Mouse (Mus musculus): ENCODE measurements around the gene Mmp28. TPM values are rescaled to one million over a fixed set of nuclear protein-coding genes. Genes with fewer than 3 reads are reported as not detected.

Gene Mmp28
- polyA plus RNA-seq, 1 experiment from 2014 or later = 2.7 TPM

DNA sequence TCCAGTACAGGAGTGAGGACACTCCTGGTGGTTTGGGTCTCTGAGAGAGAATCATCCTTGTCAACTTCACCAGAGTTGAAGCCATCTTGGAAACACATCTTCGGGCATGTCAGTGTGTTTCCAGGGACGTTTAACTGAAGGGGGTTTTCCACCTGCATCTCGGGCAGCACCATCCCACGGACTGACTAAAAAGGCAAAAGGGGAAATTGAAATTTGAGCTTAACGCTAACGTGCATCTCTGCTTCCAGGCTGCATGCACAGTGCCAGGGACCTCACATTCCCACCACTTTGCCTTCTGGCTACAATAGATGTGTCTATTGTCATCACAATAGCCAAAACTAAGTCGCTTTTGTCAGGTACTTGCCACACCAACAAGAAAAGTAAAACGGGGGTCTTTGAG is 54.6 kb downstream of the Mmp28 start:
- Histone ChIP-seq H3K27ac (replicated peaks; ENCODE audit: low read depth, low read length) (no peak overlapping the region), H3K9ac (replicated peaks; ENCODE audit: low read length) (no peak overlapping the region), H3K27me3 (ENCODE audit: control insufficient read depth, insufficient read depth, low read length) (no peaks in the 10 kb centered on the region), H3K36me3 (ENCODE audit: control insufficient read depth, insufficient read depth, low read length) (peaks cover 16% of the 10 kb centered on the region), H3K4me3 (replicated peaks; ENCODE audit: low read depth, low read length) (no peak overlapping the region), H3K9me3 (ENCODE audit: control insufficient read depth, low read length) (no peaks in the 10 kb centered on the region), H3K4me1 (ENCODE audit: control insufficient read depth, insufficient read depth, low read length) (peaks cover 23% of the 10 kb centered on the region), H3K4me2 (ENCODE audit: low read length) (no peak overlapping the region)
- DNase-seq (no peak), ATAC-seq (ENCODE audit: low FRiP score, low TSS enrichment) (no peak)
- WGBS = 46% methylated on average over 8 of the region's 8 CpGs

DNA sequence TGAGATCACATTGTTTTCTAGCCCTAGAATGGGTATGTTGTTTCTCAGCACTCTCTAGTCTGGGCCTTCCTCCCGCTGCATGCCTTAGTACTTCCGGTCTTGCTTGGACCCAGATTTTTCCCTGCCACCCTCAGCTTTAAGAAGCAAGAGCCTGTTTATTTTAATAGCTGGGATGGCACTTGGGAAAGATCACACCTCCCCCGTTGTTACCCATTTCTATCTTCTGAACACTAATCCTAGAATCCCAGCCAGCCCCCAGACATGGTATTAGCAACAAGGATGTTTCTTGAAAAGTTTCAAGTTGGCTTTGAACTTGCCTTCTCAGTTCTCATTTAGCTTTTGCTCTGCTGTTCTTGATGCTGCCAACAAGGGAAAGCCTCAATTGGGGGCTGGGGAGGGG is 56.5 kb downstream of the Mmp28 start:
- no peak for DNase-seq
- H3K9ac ChIP-seq (replicated peaks; ENCODE audit: low read length) = no peak overlapping the region
- no peak overlapping the region for H3K27ac ChIP-seq (replicated peaks; ENCODE audit: low read depth, low read length)
- H3K36me3 ChIP-seq (ENCODE audit: control insufficient read depth, insufficient read depth, low read length) = peaks cover 33% of the 10 kb centered on the region
- ATAC-seq (ENCODE audit: low FRiP score, low TSS enrichment) = no peak
- H3K4me3 ChIP-seq (replicated peaks; ENCODE audit: low read depth, low read length) = no peak overlapping the region
- H3K4me1 ChIP-seq (ENCODE audit: control insufficient read depth, insufficient read depth, low read length) = peaks cover 16% of the 10 kb centered on the region
- H3K9me3 ChIP-seq (ENCODE audit: control insufficient read depth, low read length) = no peaks in the 10 kb centered on the region
- WGBS = 79% methylated on average over 3 of the region's 3 CpGs
- H3K4me2 ChIP-seq (ENCODE audit: low read length) = no peak overlapping the region
- no peaks in the 10 kb centered on the region for H3K27me3 ChIP-seq (ENCODE audit: control insufficient read depth, insufficient read depth, low read length)

DNA sequence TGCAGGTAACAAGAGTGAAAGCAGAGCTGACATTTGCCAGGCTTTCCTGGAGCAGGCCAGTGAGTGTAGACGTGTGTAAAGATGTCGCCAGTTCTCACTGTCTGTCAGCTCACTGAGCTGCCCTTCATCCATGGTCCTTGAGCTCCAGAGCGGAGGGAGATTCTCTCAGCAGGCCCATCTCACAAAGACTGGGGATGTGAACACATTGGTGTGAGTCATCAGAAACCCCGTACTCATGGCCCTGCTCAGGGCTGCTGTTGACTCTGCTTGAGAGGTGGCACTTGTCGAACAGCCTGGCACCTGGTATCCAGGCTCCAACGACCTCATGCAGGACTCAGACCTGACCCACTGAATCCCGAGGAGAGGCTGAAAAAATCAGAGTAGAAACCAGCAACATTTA is 59.1 kb downstream of the Mmp28 start:
- H3K9me3 ChIP-seq (ENCODE audit: control insufficient read depth, low read length) = no peaks in the 10 kb centered on the region
- no peak overlapping the region for H3K4me2 ChIP-seq (ENCODE audit: low read length)
- peaks cover 44% of the 10 kb centered on the region for H3K36me3 ChIP-seq (ENCODE audit: control insufficient read depth, insufficient read depth, low read length)
- 77% methylated on average over 7 of the region's 7 CpGs for WGBS
- H3K27me3 ChIP-seq (ENCODE audit: control insufficient read depth, insufficient read depth, low read length) = no peaks in the 10 kb centered on the region
- DNase-seq (no peak), ATAC-seq (ENCODE audit: low FRiP score, low TSS enrichment) (no peak)
- H3K4me3 ChIP-seq (replicated peaks; ENCODE audit: low read depth, low read length) = no peak overlapping the region
- no peak overlapping the region for H3K27ac ChIP-seq (replicated peaks; ENCODE audit: low read depth, low read length)
- H3K9ac ChIP-seq (replicated peaks; ENCODE audit: low read length) = no peak overlapping the region
- no peaks in the 10 kb centered on the region for H3K4me1 ChIP-seq (ENCODE audit: control insufficient read depth, insufficient read depth, low read length)

DNA sequence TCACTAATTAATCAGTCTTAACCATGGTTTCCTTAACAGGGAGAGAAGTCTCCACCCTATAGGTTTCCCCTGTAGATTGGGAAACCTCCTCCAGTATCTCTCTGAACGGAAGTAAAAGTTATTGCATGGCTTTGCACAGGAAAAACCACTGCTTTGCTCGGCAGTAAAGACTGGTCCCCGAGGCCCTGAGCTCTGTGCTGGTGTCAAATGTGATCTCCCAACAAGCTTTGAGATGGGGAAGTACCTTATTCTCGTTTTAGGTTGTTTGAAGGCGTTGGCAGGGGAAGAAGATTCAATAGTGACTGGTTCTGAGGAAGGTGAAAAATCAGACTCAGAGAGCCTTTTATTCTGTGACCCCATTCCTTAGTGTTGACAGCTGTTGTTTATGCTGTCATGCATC is 64.1 kb downstream of the Mmp28 start:
- H3K36me3 ChIP-seq (ENCODE audit: control insufficient read depth, insufficient read depth, low read length) = peaks cover 64% of the 10 kb centered on the region
- WGBS = 85% methylated on average over 5 of the region's 5 CpGs
- no peaks in the 10 kb centered on the region for H3K9me3 ChIP-seq (ENCODE audit: control insufficient read depth, low read length)
- H3K27me3 ChIP-seq (ENCODE audit: control insufficient read depth, insufficient read depth, low read length) = no peaks in the 10 kb centered on the region
- H3K4me1 ChIP-seq (ENCODE audit: control insufficient read depth, insufficient read depth, low read length) = 0 out of 2 replicates have a peak, but pooled peaks cover 4% of the 10 kb centered on the region
- no peak overlapping the region for H3K9ac ChIP-seq (replicated peaks; ENCODE audit: low read length)
- H3K4me2 ChIP-seq (ENCODE audit: low read length) = no peak overlapping the region
- DNase-seq (no peak), ATAC-seq (ENCODE audit: low FRiP score, low TSS enrichment) (no peak)
- no peak overlapping the region for H3K27ac ChIP-seq (replicated peaks; ENCODE audit: low read depth, low read length)
- no peak overlapping the region for H3K4me3 ChIP-seq (replicated peaks; ENCODE audit: low read depth, low read length)

DNA sequence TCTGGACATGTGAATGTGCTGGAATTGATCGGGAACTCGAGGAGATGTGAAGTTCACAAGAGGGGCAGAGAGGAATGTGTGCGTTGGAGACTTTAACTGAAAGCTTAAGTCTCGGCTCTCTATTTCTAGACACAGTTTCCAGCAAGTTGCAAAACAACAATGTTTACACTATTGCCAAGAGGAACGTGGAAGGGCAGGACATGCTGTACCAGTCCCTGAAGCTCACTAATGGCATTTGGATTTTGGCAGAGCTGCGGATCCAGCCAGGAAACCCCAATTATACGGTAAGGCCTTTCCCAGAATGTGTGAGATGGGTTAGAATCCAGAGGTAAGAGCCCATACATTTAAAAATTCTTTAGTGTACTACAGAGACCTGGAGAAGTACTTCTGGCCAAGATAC is 65.2 kb downstream of the Mmp28 start:
- 0 out of 2 replicates have a peak, but pooled peaks cover 4% of the 10 kb centered on the region for H3K4me1 ChIP-seq (ENCODE audit: control insufficient read depth, insufficient read depth, low read length)
- WGBS = 95% methylated on average over 7 of the region's 7 CpGs
- H3K36me3 ChIP-seq (ENCODE audit: control insufficient read depth, insufficient read depth, low read length) = peaks cover 60% of the 10 kb centered on the region

DNA sequence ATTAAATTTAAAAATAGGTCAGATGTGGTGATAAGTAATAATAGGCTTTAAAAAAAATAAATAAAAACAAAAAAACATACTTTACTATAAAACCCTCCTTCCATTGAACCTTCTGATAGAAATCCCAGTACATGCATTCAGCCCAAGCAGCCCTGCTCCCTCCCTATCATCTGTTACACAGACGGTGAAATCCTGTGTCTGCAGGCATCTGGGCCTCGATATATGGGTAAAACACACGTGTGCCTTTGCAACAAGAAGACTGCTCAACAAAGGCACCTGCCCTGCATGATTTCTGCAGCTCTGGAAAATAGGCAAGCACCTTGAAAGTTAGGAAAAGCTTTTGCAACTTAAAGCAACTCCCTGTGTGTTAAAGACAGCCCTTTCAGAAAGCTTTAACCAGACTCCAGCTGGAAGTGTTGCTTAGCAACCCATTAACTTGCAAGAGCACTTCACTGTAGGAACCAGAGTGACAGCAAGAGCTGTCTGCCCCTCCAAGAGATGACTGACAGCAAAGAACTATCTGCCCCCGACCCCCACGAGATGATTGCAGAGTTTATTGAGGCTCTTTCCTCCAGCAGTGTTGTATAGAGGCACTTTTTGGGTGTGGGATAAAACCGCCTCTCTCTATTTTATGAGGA is 68.0 kb downstream of the Mmp28 start:
- 0 out of 2 replicates have a peak, but pooled peaks cover 4% of the 10 kb centered on the region for H3K4me1 ChIP-seq (ENCODE audit: control insufficient read depth, insufficient read depth, low read length)
- H3K27ac ChIP-seq (replicated peaks; ENCODE audit: low read depth, low read length) = 0 out of 2 replicates have a peak overlapping the region, but pooled peaks have one; percentile 32
- peaks cover 74% of the 10 kb centered on the region for H3K36me3 ChIP-seq (ENCODE audit: control insufficient read depth, insufficient read depth, low read length)
- no peak overlapping the region for H3K4me3 ChIP-seq (replicated peaks; ENCODE audit: low read depth, low read length)
- DNase-seq (peak; percentile 59), ATAC-seq (ENCODE audit: low FRiP score, low TSS enrichment) (no peak)
- no peak overlapping the region for H3K4me2 ChIP-seq (ENCODE audit: low read length)
- H3K9me3 ChIP-seq (ENCODE audit: control insufficient read depth, low read length) = no peaks in the 10 kb centered on the region
- no peak overlapping the region for H3K9ac ChIP-seq (replicated peaks; ENCODE audit: low read length)
- 13% methylated on average over 6 of the region's 6 CpGs for WGBS
- H3K27me3 ChIP-seq (ENCODE audit: control insufficient read depth, insufficient read depth, low read length) = no peaks in the 10 kb centered on the region

More for the DNA sequence above, 65.2 kb downstream of the Mmp28 start:
- Histone ChIP-seq H3K4me2 (ENCODE audit: low read length) (no peak overlapping the region), H3K9ac (replicated peaks; ENCODE audit: low read length) (no peak overlapping the region), H3K27ac (replicated peaks; ENCODE audit: low read depth, low read length) (no peak overlapping the region), H3K4me3 (replicated peaks; ENCODE audit: low read depth, low read length) (no peak overlapping the region), H3K9me3 (ENCODE audit: control insufficient read depth, low read length) (no peaks in the 10 kb centered on the region), H3K27me3 (ENCODE audit: control insufficient read depth, insufficient read depth, low read length) (no peaks in the 10 kb centered on the region)
- ATAC-seq (ENCODE audit: low FRiP score, low TSS enrichment) = no peak
- DNase-seq = no peak

DNA sequence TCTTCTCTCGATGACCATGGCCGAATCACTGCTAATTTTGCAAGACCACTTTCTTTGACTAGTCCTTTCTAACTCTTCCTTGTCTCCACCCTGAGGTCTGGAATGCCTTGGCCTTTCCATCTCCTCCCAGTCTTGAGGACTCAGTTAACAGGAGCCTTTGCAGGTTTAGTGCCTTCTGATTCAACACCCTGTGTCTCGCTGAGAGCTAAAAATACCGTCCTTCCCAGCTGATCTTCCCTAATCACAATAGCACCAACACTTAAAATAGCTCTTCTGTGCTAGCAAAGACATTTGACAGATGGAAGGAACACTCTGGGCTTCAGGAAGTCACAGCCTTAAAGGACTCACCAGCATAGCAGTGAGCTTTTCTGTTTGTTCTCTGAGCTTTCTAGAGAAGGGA is 69.8 kb downstream of the Mmp28 start:
- peaks cover 63% of the 10 kb centered on the region for H3K36me3 ChIP-seq (ENCODE audit: control insufficient read depth, insufficient read depth, low read length)
- WGBS = 92% methylated on average over 4 of the region's 4 CpGs
- no peak overlapping the region for H3K27ac ChIP-seq (replicated peaks; ENCODE audit: low read depth, low read length)
- H3K9me3 ChIP-seq (ENCODE audit: control insufficient read depth, low read length) = no peaks in the 10 kb centered on the region
- no peak for DNase-seq
- 0 out of 2 replicates have a peak, but pooled peaks cover 4% of the 10 kb centered on the region for H3K4me1 ChIP-seq (ENCODE audit: control insufficient read depth, insufficient read depth, low read length)
- H3K4me3 ChIP-seq (replicated peaks; ENCODE audit: low read depth, low read length) = no peak overlapping the region
- no peak overlapping the region for H3K4me2 ChIP-seq (ENCODE audit: low read length)
- no peak overlapping the region for H3K9ac ChIP-seq (replicated peaks; ENCODE audit: low read length)
- ATAC-seq (ENCODE audit: low FRiP score, low TSS enrichment) = no peak
- no peaks in the 10 kb centered on the region for H3K27me3 ChIP-seq (ENCODE audit: control insufficient read depth, insufficient read depth, low read length)

Other genes starting within 250 kb of the Mmp28 start
- 0.05 TPM in 1 of 2 replicates, not detected in the other for gene Slfn14, start 176.3 kb downstream of the Mmp28 start, polyA plus RNA-seq (2014; fragmentation: Nextera tagmentation; extraction: Ambion mirVana)
- 103 and 173 TPM in 2 replicates for gene Ap2b1, start 164.0 kb downstream of the Mmp28 start, polyA plus RNA-seq (2014; fragmentation: Nextera tagmentation; extraction: Ambion mirVana)
- 16.2 and 20.6 TPM in 2 replicates for gene Pex12, start 160.5 kb downstream of the Mmp28 start, polyA plus RNA-seq (2014; fragmentation: Nextera tagmentation; extraction: Ambion mirVana)
- gene Rasl10b, start 53.9 kb downstream of the Mmp28 start, polyA plus RNA-seq (2014; fragmentation: Nextera tagmentation; extraction: Ambion mirVana) = 18.3 and 37.9 TPM in 2 replicates
- gene Gas2l2, start 33.6 kb downstream of the Mmp28 start, polyA plus RNA-seq (2014; fragmentation: Nextera tagmentation; extraction: Ambion mirVana) = 0.11 and 0.18 TPM in 2 replicates
- gene 1700020L24Rik, start 25.4 kb downstream of the Mmp28 start, polyA plus RNA-seq (2014; fragmentation: Nextera tagmentation; extraction: Ambion mirVana) = 0.69 and 1.2 TPM in 2 replicates
- gene Taf15, start 10.0 kb upstream of the Mmp28 start, polyA plus RNA-seq (2014; fragmentation: Nextera tagmentation; extraction: Ambion mirVana) = 13.7 and 17.0 TPM in 2 replicates
- gene Heatr9, start 59.1 kb upstream of the Mmp28 start, polyA plus RNA-seq (2014; fragmentation: Nextera tagmentation; extraction: Ambion mirVana) = not detected in 2 replicates
- 1.6 TPM in 1 of 2 replicates, not detected in the other for gene Ccl5, start 67.4 kb upstream of the Mmp28 start, polyA plus RNA-seq (2014; fragmentation: Nextera tagmentation; extraction: Ambion mirVana)
- gene Ccl9, start 115.6 kb upstream of the Mmp28 start, polyA plus RNA-seq (2014; fragmentation: Nextera tagmentation; extraction: Ambion mirVana) = 0.27 and 6.9 TPM in 2 replicates
- gene Ccl6, start 130.0 kb upstream of the Mmp28 start, polyA plus RNA-seq (2014; fragmentation: Nextera tagmentation; extraction: Ambion mirVana) = 1.1 and 2.8 TPM in 2 replicates
- gene Rpl9-ps1, start 182.6 kb upstream of the Mmp28 start, polyA plus RNA-seq (2014; fragmentation: Nextera tagmentation; extraction: Ambion mirVana) = not detected in 2 replicates
- 1.00 and 2.4 TPM in 2 replicates for gene Ccl3, start 186.3 kb upstream of the Mmp28 start, polyA plus RNA-seq (2014; fragmentation: Nextera tagmentation; extraction: Ambion mirVana)
- 3.5 TPM in 1 of 2 replicates, not detected in the other for gene Ccl4, start 199.5 kb upstream of the Mmp28 start, polyA plus RNA-seq (2014; fragmentation: Nextera tagmentation; extraction: Ambion mirVana)
- gene Wfdc17, start 240.9 kb upstream of the Mmp28 start, polyA plus RNA-seq (2014; fragmentation: Nextera tagmentation; extraction: Ambion mirVana) = 1.5 TPM in 1 of 2 replicates, not detected in the other
- not detected in 2 replicates for gene Wfdc18, start 245.9 kb upstream of the Mmp28 start, polyA plus RNA-seq (2014; fragmentation: Nextera tagmentation; extraction: Ambion mirVana)